Comparison of ENCODE assay signal across 11 mouse cellular contexts in the genomic region with DNA sequence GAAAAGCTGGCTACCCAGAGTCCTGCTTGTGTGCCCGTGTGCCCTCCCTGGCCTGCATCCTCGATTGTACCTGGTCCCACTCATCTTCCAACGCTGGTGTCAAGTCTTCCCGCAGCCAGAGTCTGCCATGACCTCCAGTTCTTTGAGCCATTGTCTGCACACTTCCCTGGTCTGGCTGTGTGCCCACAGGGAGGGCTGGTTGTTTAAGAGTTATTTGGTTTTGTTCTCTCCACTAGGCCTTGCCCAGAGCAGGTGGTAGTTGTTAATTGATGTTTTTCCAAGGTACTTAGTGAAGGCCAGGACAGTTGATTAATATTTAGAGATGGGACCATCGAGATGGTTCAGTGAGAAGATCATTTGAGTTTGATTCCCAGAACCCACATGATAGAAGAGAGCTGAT. TPM values are rescaled to one million over a fixed set of nuclear protein-coding genes. Genes with fewer than 3 reads are reported as not detected.
DNase-seq lines count a peak whose midpoint lies in the region; ATAC-seq and TF ChIP-seq lines count a peak whose summit lies in the region.
"Had no signal": no experiment of that assay in that cellular context is flagged by ENCODE, and none has a peak within 500 bp of the region (broad histone marks: within the 10 kb centered on the region; RNA-seq: fewer than 3 reads in every experiment).

No protein-coding gene starts in this region.

- peaks cover 47% of the 10 kb centered on the region for H3K4me1 ChIP-seq in heart, postnatal 0 days (ENCODE audit: control insufficient read depth, insufficient read depth)
- H3K4me1 ChIP-seq in stomach, postnatal 0 days (replicated peaks; ENCODE audit: control insufficient read depth, insufficient read depth): peaks cover 17% of the 10 kb centered on the region; the same call in 1 of the 2 replicates

- H3K9ac ChIP-seq in heart, postnatal 0 days (replicated peaks; ENCODE audit: low read depth, low read length): no peak overlapping the region
- no peak overlapping the region for H3K9ac ChIP-seq in stomach, postnatal 0 days (ENCODE audit: low read length)
- H3K9ac ChIP-seq: liver, postnatal 0 days; neural tube, embryonic 12.5 days had no signal

- no peaks in the 10 kb centered on the region for H3K36me3 ChIP-seq in heart, postnatal 0 days (replicated peaks; ENCODE audit: control insufficient read depth, insufficient read depth, low read length)
- no peaks in the 10 kb centered on the region for H3K36me3 ChIP-seq in stomach, postnatal 0 days (ENCODE audit: control insufficient read depth, insufficient read depth, low read length)
- H3K36me3 ChIP-seq: neural tube, embryonic 12.5 days had no signal

- no peaks in the 10 kb centered on the region for H3K9me3 ChIP-seq in heart, postnatal 0 days (replicated peaks; ENCODE audit: control insufficient read depth, low read length)
- no peaks in the 10 kb centered on the region for H3K9me3 ChIP-seq in stomach, postnatal 0 days (ENCODE audit: control insufficient read depth, low read length)
- H3K9me3 ChIP-seq: neural tube, embryonic 12.5 days had no signal

- no peak overlapping the region for H3K4me2 ChIP-seq in heart, postnatal 0 days (ENCODE audit: low read depth, low read length)
- no peak overlapping the region for H3K4me2 ChIP-seq in stomach, postnatal 0 days (replicated peaks; ENCODE audit: low read depth)
- H3K4me2 ChIP-seq: neural tube, embryonic 12.5 days had no signal

- no peak for TF ChIP-seq CTCF in heart, postnatal 0 days (IDR thresholded peaks at IDR 0.05; ENCODE audit: low read depth)
- TF ChIP-seq CTCF in stomach, postnatal 0 days (IDR thresholded peaks at IDR 0.05; ENCODE audit: low read depth): no peak

- peak overlapping the region; percentile 88 for H3K27ac ChIP-seq in heart, postnatal 0 days (ENCODE audit: low read depth)
- H3K27ac ChIP-seq in stomach, postnatal 0 days (replicated peaks): peak overlapping the region; percentile 88
- H3K27ac ChIP-seq: neural tube, embryonic 12.5 days had no signal

- ATAC-seq in heart, postnatal 0 days (ENCODE audit: insufficient read depth, low read depth): no peak
- ATAC-seq in stomach, postnatal 0 days (ENCODE audit: low FRiP score, low TSS enrichment): no peak
- ATAC-seq: liver, postnatal 0 days had no signal

- WGBS in heart, postnatal 0 days: 59% methylated on average over 5 of the region's 5 CpGs
- WGBS in stomach, postnatal 0 days: 46% methylated on average over 5 of the region's 5 CpGs

- H3K4me3 ChIP-seq in heart, postnatal 0 days (ENCODE audit: low read depth, low read length): no peak overlapping the region
- no peak overlapping the region for H3K4me3 ChIP-seq in stomach, postnatal 0 days (ENCODE audit: low read depth, low read length)
- H3K4me3 ChIP-seq: neural tube, embryonic 12.5 days had no signal

- no peaks in the 10 kb centered on the region for H3K27me3 ChIP-seq in heart, postnatal 0 days (ENCODE audit: control insufficient read depth, insufficient read depth, low read length)
- H3K27me3 ChIP-seq in stomach, postnatal 0 days (ENCODE audit: control insufficient read depth, insufficient read depth, low read length): no peaks in the 10 kb centered on the region
- H3K27me3 ChIP-seq: neural tube, embryonic 12.5 days had no signal

- TF ChIP-seq EP300 in heart, postnatal 0 days (IDR thresholded peaks at IDR 0.05; ENCODE audit: low read depth): no peak
- no peak for TF ChIP-seq EP300 in stomach, postnatal 0 days (optimal IDR thresholded peaks at IDR 0.05)

- DNase-seq in heart, postnatal 0 days (ENCODE audit: low spot score): no peak
- DNase-seq in heart, adult 11 months: no peak
- DNase-seq in ovary, postnatal 14 days (ENCODE audit: low spot score): peak; percentile 22
- no peak for DNase-seq in ovary, adult 18-20 months (ENCODE audit: low spot score)
- peak; percentile 63 for DNase-seq in kidney, postnatal 25 days
- DNase-seq in stomach, postnatal 0 days (ENCODE audit: low spot score): no peak
- no peak for DNase-seq in thymus, postnatal 14 days
- DNase-seq in layer of hippocampus, postnatal 10 days (ENCODE audit: low spot score in 2 of 2): no peak
- DNase-seq: layer of hippocampus, postnatal 36 days had no signal

RNA-seq across cellular contexts. Expression of gene Itgb5, which starts 54.7 kb away (rescaled TPM):
- total RNA-seq in heart, postnatal 0 days (2014; rRNA removed; ENCODE audit: low replicate concordance): 116 and 134 TPM in 2 replicates
- polyA plus RNA-seq in heart, postnatal 0 days (2015; fragmentation: Nextera tagmentation; extraction: Ambion mirVana): 33.4 and 35.6 TPM in 2 replicates
- polyA plus RNA-seq in stomach, postnatal 0 days (2015; fragmentation: Nextera tagmentation; extraction: Ambion mirVana): 26.0 and 29.9 TPM in 2 replicates
- 10 to 100 TPM; 33.7 to 37.6 TPM for total RNA-seq in layer of hippocampus, postnatal 10 days (2021)

Comparison
In these comparisons a context has a peak if more than half of its experiments do, and no peak if none do; other contexts are left out.
1. DNase-seq: peak in ovary, postnatal 14 days (single experiment) and kidney, postnatal 25 days (2 of 2); none in heart, postnatal 0 days (single experiment), heart, adult 11 months (single experiment), ovary, adult 18-20 months (single experiment), stomach, postnatal 0 days (single experiment), thymus, postnatal 14 days (single experiment) and layer of hippocampus, postnatal 10 days (0 of 2).